Mouse (Mus musculus) erythroblast, embryonic 14.5 days (primary cell): ENCODE data around the gene Methig1. TPM values are rescaled to one million over a fixed set of nuclear protein-coding genes. Genes with fewer than 3 reads are reported as not detected.
"Not testable (repeated sequence)": the region's sequence is repeated elsewhere in the genome, so short reads cannot be mapped to it uniquely, and the experiment has no call there.

ENCODE experiments used
- H3K27me3 ChIP-seq: 2 replicates; pipeline ENCODE4 v1.6.1; 2012; ENCODE audit warnings: inconsistent platforms; ENCODE audit not compliant: control insufficient read depth
- H3K36me3 ChIP-seq: 2 replicates; pipeline ENCODE4 v1.6.1; 2012; ENCODE audit warnings: mild to moderate bottlenecking, inconsistent platforms; ENCODE audit not compliant: control insufficient read depth
- H3K4me1 ChIP-seq: 2 replicates; pipeline ENCODE4 v1.6.1; 2012; ENCODE audit warnings: inconsistent platforms; ENCODE audit not compliant: control insufficient read depth
- H3K4me3 ChIP-seq: replicated peaks from 2 replicates; pipeline ENCODE3; 2012; ENCODE audit warnings: moderate library complexity, mild to moderate bottlenecking, inconsistent platforms
- H3K9me3 ChIP-seq: 2 replicates; pipeline ENCODE4 v1.6.1; 2012; ENCODE audit warnings: low read length, inconsistent platforms, mixed read lengths; ENCODE audit not compliant: control insufficient read depth
- GATA1 ChIP-seq: IDR thresholded peaks from 2 replicates; pipeline ENCODE4 v1.6.1; 2012; ENCODE audit warnings: low read length, inconsistent platforms, mixed read lengths
- TAL1 ChIP-seq: IDR thresholded peaks from 3 replicates; pipeline ENCODE4 v1.6.1; 2012; ENCODE audit warnings: low read length, inconsistent platforms, mixed read lengths
- polyA plus RNA-seq: library from polyadenylated mRNA; stranded (reverse); fragments of >175 nt; gene quantifications from 2 replicates; pipeline ENCODE4 v1.2.3, GENCODE M21; 2012

The Methig1 gene
- polyA plus RNA-seq, 1 experiment, result not detected

DNA sequence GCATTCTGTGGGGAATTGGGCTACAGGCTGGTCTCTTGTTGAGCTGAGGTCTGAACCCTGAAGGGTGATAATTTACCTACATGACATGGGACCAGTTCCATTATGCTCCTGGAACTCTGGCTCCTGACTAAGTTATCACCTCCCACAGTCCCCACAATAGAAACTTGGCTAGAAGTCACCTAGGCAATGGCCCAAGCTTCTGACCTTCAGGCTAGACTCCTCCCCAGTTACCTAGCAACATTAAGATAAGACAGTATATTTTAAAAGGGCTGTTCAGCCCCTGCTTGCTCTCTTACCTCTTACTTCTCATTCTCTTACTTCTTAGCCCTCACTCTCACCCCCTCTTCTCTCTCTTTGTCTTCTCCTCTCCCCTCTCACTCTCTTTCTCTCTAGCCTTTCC, 7.5 kb upstream of the Methig1 start:
- TF ChIP-seq TAL1, result no peak
- TF ChIP-seq GATA1, result no peak
- Histone ChIP-seq H3K36me3 (no peaks in the 10 kb centered on the region), H3K27me3 (no peaks in the 10 kb centered on the region; the same call in 1 of the 2 replicates), H3K4me3 (no peak overlapping the region), H3K9me3 (no peaks in the 10 kb centered on the region), H3K4me1 (no peaks in the 10 kb centered on the region)

DNA sequence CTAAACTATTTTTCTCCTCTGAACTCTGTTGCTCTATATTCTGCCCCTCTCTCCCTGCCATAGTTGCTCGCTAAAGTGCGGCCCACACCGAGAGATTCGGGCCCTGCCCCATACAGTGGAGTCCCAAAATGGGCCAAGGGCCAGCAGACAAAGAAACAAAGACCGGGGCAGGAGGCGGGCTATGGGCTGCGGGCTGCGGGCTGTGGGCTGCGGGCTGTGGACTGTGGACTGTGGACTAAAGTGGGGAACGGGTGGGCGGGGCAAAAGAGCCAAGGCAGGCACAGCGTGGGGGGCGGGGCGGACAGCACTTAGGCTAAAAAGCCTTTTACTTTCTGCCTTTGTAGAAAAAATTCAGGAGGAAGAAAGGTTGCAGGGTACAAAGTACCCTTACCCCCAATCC, 6.2 kb upstream of the Methig1 start:
- H3K4me3 ChIP-seq, result no peak overlapping the region

DNA sequence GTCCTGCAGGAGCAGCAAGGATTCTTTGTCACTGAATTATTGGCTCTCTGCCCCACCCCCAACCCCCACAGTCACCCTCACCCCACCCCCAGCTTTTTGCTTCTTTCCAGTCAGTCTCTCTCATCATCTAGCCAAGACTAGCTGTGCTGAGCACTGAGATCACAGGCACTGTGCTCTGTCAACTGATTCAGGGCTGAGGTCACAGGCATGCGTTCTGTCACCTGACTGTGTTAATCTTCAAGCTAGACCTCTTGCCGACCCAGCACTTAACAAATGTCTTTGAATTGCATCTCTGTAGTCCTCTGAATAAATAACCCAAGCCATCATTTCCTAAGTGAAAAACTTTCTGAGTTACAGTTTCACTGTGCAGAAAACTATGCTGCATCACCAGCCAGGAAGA, 3.5 kb upstream of the Methig1 start:
- H3K9me3 ChIP-seq, result no peaks in the 10 kb centered on the region
- no peaks in the 10 kb centered on the region for H3K36me3 ChIP-seq
- H3K4me1 ChIP-seq, result no peaks in the 10 kb centered on the region
- TF ChIP-seq TAL1, result no peak
- no peak for TF ChIP-seq GATA1
- H3K4me3 ChIP-seq, result no peak overlapping the region
- peaks cover 2% of the 10 kb centered on the region; the same call in 1 of the 2 replicates for H3K27me3 ChIP-seq

More for the DNA sequence above, 6.2 kb upstream of the Methig1 start:
- Histone ChIP-seq H3K9me3 (no peaks in the 10 kb centered on the region), H3K36me3 (no peaks in the 10 kb centered on the region), H3K4me1 (no peaks in the 10 kb centered on the region), H3K27me3 (peaks cover 2% of the 10 kb centered on the region; the same call in 1 of the 2 replicates)
- TF ChIP-seq TAL1 (no peak), GATA1 (no peak)

DNA sequence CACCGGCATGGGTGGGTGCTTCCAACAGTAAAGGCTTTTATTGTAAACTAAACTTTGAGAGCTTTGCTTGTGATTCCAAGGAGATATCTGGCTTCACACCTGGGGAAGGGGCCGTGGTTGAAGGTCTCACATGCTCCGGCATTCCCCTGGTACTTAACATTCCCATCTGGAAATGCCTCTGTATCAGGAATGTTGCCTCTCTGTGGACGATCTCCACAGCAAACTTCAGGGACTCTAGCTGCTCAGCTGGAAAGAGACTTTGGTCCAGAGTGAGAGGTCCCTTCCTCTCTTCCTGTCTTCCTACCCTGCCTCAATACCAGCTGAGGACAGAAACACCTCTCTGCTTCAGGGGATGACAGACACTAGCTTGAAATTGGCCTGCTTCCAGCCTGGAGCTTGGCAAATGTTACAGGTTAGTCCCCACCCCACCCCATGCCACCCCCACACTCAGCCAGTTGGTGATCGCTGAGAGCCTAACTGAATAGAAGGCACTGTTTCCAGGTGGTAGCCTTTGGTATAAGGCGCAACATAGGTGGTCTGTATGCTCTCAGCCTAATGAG, 1.4 kb upstream of the Methig1 start:
- TF ChIP-seq GATA1 (no peak), TAL1 (no peak)
- H3K36me3 ChIP-seq, result no peaks in the 10 kb centered on the region
- no peak overlapping the region for H3K4me3 ChIP-seq
- peaks cover 2% of the 10 kb centered on the region; the same call in 1 of the 2 replicates for H3K27me3 ChIP-seq
- H3K9me3 ChIP-seq, result no peaks in the 10 kb centered on the region
- no peaks in the 10 kb centered on the region for H3K4me1 ChIP-seq

DNA sequence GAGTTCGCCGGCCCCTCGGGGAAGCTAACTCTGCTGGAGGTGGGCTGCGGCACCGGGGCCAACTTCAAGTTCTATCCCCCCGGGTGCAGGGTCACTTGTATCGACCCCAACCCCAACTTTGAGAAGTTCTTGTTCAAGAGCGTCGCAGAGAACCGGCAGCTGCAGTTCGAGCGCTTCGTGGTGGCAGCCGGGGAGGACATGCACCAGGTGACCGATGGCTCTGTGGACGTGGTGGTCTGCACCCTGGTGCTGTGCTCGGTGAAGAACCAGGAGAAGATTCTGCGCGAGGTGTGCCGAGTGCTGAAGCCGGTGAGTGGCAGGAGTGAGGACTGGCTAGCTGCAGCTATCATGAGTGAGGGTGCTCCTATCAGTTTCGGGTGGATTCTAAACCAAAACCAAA, 450 bp downstream of the Methig1 start:
- H3K27me3 ChIP-seq, H3K36me3 ChIP-seq, H3K9me3 ChIP-seq, H3K4me3 ChIP-seq, H3K4me1 ChIP-seq: not testable (repeated sequence)

DNA sequence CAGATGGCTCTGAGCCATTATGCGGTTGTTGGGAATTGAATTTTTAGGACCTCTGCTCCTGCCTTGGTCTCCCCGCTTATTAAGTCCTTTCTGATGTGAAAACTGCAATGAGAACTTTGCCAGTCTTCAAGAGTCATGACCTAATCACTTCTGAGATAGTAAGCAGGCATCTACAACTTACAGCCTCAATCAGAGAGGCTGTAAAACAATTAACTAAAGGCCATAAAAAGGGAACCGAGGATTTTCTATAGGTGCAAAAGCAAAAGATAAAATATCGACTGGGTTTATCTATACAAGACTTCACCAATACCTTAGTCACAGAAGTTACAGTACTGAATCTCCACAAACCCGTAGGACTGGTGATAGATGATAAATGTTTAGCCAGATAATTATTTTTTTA, 2.9 kb downstream of the Methig1 start:
- no peaks in the 10 kb centered on the region for H3K9me3 ChIP-seq
- H3K27me3 ChIP-seq, result 0 out of 2 replicates have a peak, but pooled peaks cover 4% of the 10 kb centered on the region
- H3K4me1 ChIP-seq, result no peaks in the 10 kb centered on the region
- no peaks in the 10 kb centered on the region for H3K36me3 ChIP-seq
- no peak overlapping the region for H3K4me3 ChIP-seq
- TF ChIP-seq TAL1, result no peak
- TF ChIP-seq GATA1, result no peak

DNA sequence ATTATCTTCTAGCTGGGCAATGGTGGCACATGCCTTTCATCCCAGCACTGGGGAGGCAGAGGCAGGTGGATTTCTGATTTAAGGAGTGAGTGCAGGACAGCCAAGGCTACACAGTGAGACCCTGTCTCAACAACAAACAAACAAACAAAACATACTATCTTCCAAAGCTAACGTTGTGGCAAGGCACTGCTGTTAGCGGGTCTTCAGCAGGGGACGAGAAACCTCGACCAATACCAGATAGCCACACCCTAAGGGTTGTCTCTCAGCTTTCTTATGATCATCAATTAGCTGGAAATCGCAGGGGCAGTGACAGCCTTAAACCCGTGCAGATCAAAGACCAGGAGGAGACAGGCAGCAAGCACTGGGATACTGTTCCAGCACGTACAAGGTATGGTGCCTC, 11.3 kb downstream of the Methig1 start, which contains the start of gene Higd1c:
Higd1c (plus strand) TSS at position 301 of the 400 bp plus-strand sequence.
- no peak within 1 kb of the TSS for H3K4me3 ChIP-seq
- H3K9me3 ChIP-seq, result no peaks in the 10 kb centered on the region; the same call in 1 of the 2 replicates
- TF ChIP-seq GATA1 (no peak), TAL1 (no peak)

DNA sequence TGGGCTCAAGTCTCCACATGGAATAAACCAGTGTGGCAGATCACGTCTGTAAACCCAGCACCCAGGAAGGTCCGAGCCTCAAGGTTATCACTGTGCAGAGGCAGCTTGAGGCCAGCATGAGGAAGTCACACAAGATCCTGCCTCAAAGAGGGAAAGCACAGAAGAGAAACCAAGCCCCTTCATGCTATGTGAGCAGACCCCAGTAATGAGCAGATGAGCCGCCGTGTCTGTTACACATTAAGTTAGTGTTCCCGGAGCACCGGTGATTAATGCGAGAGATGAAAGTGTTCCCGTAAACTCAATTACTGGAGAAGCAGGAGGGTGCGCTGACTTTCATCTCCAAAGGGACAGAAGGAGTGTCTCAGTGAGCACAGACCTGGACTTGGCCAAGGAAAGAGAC, 13.0 kb downstream of the Methig1 start:
- not testable (repeated sequence) for H3K27me3 ChIP-seq, H3K36me3 ChIP-seq, H3K4me1 ChIP-seq, H3K4me3 ChIP-seq, H3K9me3 ChIP-seq

More for the DNA sequence above, 11.3 kb downstream of the Methig1 start, which contains the start of gene Higd1c:
- H3K4me1 ChIP-seq, result no peaks in the 10 kb centered on the region
- H3K36me3 ChIP-seq, result no peaks in the 10 kb centered on the region
- no peaks in the 10 kb centered on the region for H3K27me3 ChIP-seq

DNA sequence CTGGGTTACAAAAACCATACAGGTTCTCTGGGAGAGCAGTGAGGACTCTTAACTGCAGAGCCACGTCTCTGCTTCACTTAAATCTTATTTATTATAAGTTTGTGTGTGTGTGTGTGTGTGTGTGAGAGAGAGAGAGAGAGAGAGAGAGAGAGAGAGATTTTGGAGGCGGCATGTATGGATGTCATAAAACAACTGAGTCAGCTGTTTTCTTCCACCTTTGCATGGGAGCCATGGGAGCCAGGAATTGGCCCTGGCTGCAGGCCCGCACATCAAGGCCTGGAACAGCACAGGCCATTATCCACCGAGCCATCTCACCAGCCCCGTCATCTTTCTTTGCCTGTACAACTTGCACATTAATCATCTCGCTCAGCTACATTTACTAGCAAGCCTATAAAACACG, 14.2 kb downstream of the Methig1 start:
- Histone ChIP-seq H3K9me3 (no peaks in the 10 kb centered on the region; the same call in 1 of the 2 replicates), H3K27me3 (peaks cover 3% of the 10 kb centered on the region; the same call in 1 of the 2 replicates), H3K36me3 (no peaks in the 10 kb centered on the region), H3K4me1 (no peaks in the 10 kb centered on the region), H3K4me3 (no peak overlapping the region)
- TF ChIP-seq GATA1 (no peak), TAL1 (no peak)

DNA sequence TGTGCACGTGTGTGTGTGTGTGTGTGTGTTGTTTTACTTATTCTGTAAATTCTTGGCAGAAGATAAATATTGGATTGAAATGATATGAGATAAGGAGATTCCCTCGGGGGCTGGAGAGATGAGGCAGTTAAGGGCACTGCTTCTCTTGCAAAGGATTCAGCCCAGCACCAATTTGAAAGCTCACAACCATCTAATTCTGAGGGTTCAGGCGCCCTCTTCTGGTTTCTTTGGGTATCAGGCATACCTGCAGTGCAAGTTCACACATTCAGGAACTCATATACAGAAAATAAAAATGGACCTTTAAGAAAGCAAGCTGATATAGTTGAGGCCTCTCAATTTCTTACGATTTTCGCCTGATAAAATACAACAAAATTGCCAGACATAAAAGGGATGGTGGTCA, 22.1 kb downstream of the Methig1 start:
- Histone ChIP-seq H3K4me1 (peaks cover 2% of the 10 kb centered on the region; the same call in 1 of the 2 replicates), H3K9me3 (no peaks in the 10 kb centered on the region; the same call in 1 of the 2 replicates), H3K4me3 (no peak overlapping the region), H3K27me3 (no peaks in the 10 kb centered on the region), H3K36me3 (no peaks in the 10 kb centered on the region)
- TF ChIP-seq TAL1, result no peak

DNA sequence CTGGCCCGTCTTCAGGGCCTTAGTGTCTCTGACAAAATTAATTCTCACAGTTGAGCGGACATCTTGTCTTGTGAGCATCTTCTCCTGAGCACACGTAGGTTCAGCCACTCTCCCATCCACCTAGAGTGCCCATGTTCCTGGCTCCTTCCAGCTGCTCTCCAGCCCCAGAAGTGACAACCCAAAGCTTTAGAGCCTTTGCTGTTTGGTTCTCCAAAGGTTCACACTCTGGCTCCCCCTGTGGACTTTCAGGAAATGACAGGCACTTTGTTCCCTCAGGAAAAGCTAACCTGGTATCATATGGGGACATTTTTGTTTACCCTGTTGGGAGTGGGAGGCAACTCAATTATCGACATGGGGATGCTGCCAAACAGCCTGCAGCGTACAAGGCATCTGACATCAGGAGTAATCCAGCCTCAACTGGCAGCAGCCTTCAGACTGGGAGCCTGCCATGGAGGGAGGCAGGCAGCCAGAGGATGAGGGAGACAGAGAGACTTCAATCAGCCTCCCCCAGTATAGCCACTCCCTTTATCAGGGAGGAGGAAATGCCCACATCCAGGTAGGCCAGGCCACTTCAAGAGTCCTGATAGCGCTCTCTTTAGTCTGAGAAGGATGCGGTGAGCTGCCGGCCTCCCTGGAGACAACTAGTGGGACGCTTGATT, 25.0 kb downstream of the Methig1 start:
- H3K27me3 ChIP-seq, H3K4me3 ChIP-seq, H3K4me1 ChIP-seq, H3K36me3 ChIP-seq, H3K9me3 ChIP-seq: not testable (repeated sequence)
